Mouse (Mus musculus): Measurements from ENCODE around the gene Hyal1. TPM values are rescaled to one million over a fixed set of nuclear protein-coding genes. Genes with fewer than 3 reads are reported as not detected.

The Hyal1 gene
- total and polyA plus RNA-seq, 3 experiments = 0.40 to 0.59 TPM; not detected in 1

DNA sequence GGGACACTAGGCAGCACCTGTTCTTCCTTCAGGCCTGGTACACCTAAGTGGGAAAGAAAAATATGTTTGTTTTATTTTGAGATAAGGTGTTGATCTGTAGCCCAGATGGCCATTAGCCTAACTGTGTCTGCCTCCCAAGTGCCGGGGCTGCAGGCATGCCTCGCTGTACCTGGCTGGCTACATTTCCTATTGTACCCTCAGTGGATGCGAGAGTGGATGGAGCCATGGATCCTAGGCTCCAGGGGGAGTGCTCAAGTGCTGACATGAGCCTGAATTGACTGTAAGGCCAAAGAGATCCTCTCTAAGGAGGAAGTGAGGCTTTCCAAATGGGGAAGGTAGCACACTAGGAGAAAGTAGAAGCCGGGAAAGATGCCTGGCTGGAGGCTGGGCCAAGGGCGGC is 28.8 kb upstream of the Hyal1 start:
- Histone ChIP-seq H3K4me2 (ENCODE audit: insufficient read depth, low read depth, poor library complexity, severe bottlenecking) (no peak overlapping the region), H3K79me2 (replicated peaks; ENCODE audit: control insufficient read depth, extremely low read depth, insufficient read depth, poor library complexity, severe bottlenecking) (no peaks in the 10 kb centered on the region), H3K4me3 (replicated peaks in 1 of 3; ENCODE audit: low read depth in 2 of 3, low read length in 2 of 3, poor library complexity in 1 of 3) (no peak overlapping the region), H3K36me3 (replicated peaks in 1 of 2; ENCODE audit: control insufficient read depth in 1 of 2, insufficient read depth in 1 of 2, low read length in 1 of 2) (peaks cover 23 to 38% of the 10 kb centered on the region in 2 experiments), H3K27ac (ENCODE audit: insufficient read depth, low read depth) (no peak overlapping the region), H3K27me3 (replicated peaks) (no peaks in the 10 kb centered on the region), H3K4me1 (ENCODE audit: control insufficient read depth in 1 of 2, insufficient read depth in 2 of 2) (peaks cover 3 to 42% of the 10 kb centered on the region in 2 experiments), H3K9me3 (replicated peaks; ENCODE audit: low read length) (no peaks in the 10 kb centered on the region), H3K9ac (ENCODE audit: insufficient read depth, low read depth) (no peak overlapping the region)
- DNase-seq (ENCODE audit: extremely low read depth) = no peak
- in situ Hi-C loops (cut with MboI; ENCODE audit: low pct_ligation_motif_present, low pct_unique_long_range_greater_than_20kb, low sequenced_read_pairs) = no loop called here
- dilution Hi-C loops (cut with MboI; ENCODE audit: extremely low pct_ligation_motif_present, extremely low pct_unique_long_range_greater_than_20kb, low sequenced_read_pairs) = no loop called here
- TF ChIP-seq USF2 (conservative IDR thresholded peaks at IDR 0.05; ENCODE audit: low read depth, low read length) (no peak), GABPA (IDR thresholded peaks at IDR 0.05; ENCODE audit: insufficient replicate concordance, low read depth, low read length) (no peak), ZKSCAN1 (IDR thresholded peaks at IDR 0.05; ENCODE audit: borderline replicate concordance, low read depth, low read length) (no peak), NRF1 (IDR thresholded peaks at IDR 0.05; ENCODE audit: low read depth, low read length) (no peak), NELFE (IDR thresholded peaks at IDR 0.05; ENCODE audit: low read depth, low read length) (no peak), JUN (IDR thresholded peaks at IDR 0.05; ENCODE audit: insufficient read depth, low read depth, low read length) (no peak), MEF2A (IDR thresholded peaks at IDR 0.05; ENCODE audit: borderline replicate concordance, low read depth, low read length) (no peak)

DNA sequence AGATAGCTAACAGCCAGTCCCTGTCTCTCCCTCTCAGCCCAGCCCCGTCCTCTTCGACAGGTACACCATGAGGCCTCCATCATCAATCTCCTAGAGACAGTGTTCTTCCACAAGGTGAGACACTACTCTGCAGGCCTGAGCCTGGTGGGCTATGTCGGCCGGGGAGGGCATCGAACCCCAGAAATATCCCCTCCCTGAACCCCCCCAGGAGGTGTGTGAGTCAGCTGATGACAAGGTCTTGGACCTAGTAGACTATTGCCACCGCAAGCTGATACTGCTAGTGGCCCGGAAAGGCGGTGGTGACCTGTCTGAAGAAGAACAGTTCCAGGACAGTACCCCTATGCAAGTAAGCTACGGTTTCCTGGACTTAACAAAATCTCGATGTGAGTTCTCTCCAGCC is 27.9 kb upstream of the Hyal1 start:
- Histone ChIP-seq H3K9me3 (replicated peaks; ENCODE audit: low read length) (no peaks in the 10 kb centered on the region), H3K4me1 (ENCODE audit: control insufficient read depth in 1 of 2, insufficient read depth in 2 of 2) (peaks cover 5 to 49% of the 10 kb centered on the region in 2 experiments), H3K4me2 (ENCODE audit: insufficient read depth, low read depth, poor library complexity, severe bottlenecking) (no peak overlapping the region), H3K79me2 (replicated peaks; ENCODE audit: control insufficient read depth, extremely low read depth, insufficient read depth, poor library complexity, severe bottlenecking) (no peaks in the 10 kb centered on the region; the same call in 1 of the 2 replicates), H3K27me3 (replicated peaks) (no peaks in the 10 kb centered on the region), H3K9ac (ENCODE audit: insufficient read depth, low read depth) (no peak overlapping the region), H3K4me3 (replicated peaks in 1 of 3; ENCODE audit: low read depth in 2 of 3, low read length in 2 of 3, poor library complexity in 1 of 3) (no peak overlapping the region), H3K27ac (ENCODE audit: insufficient read depth, low read depth) (no peak overlapping the region), H3K36me3 (replicated peaks in 1 of 2; ENCODE audit: control insufficient read depth in 1 of 2, insufficient read depth in 1 of 2, low read length in 1 of 2) (peaks cover 20 to 33% of the 10 kb centered on the region in 2 experiments)
- no peak for DNase-seq (ENCODE audit: extremely low read depth)
- TF ChIP-seq ELF1 (IDR thresholded peaks at IDR 0.05; ENCODE audit: low read depth, low read length) = no peak
- TF ChIP-seq HCFC1 (IDR thresholded peaks at IDR 0.05; ENCODE audit: low read depth, low read length) = no peak
- no peak for TF ChIP-seq E2F4 (IDR thresholded peaks at IDR 0.05; ENCODE audit: insufficient replicate concordance, low read depth, low read length)
- no peak for TF ChIP-seq ZC3H11A (IDR thresholded peaks at IDR 0.05; ENCODE audit: low read depth, low read length)
- TF ChIP-seq MEF2A (IDR thresholded peaks at IDR 0.05; ENCODE audit: borderline replicate concordance, low read depth, low read length) = no peak
- TF ChIP-seq POLR2AphosphoS2 (IDR thresholded peaks at IDR 0.05; ENCODE audit: low read depth, low read length) = no peak
- TF ChIP-seq CHD1 (IDR thresholded peaks at IDR 0.05; ENCODE audit: low read depth, low read length) = no peak
- TF ChIP-seq SIN3A (IDR thresholded peaks at IDR 0.05; ENCODE audit: low read length) = no peak
- TF ChIP-seq MYC (IDR thresholded peaks at IDR 0.05; ENCODE audit: low read depth, low read length) = no peak
- no peak for TF ChIP-seq TBP (conservative IDR thresholded peaks at IDR 0.05; ENCODE audit: low read depth, low read length)
- no peak for TF ChIP-seq TCF12 (IDR thresholded peaks at IDR 0.05; ENCODE audit: low read depth, low read length)
- dilution Hi-C loops (cut with MboI; ENCODE audit: extremely low pct_ligation_motif_present, extremely low pct_unique_long_range_greater_than_20kb, low sequenced_read_pairs) = no loop called here
- in situ Hi-C loops (cut with MboI; ENCODE audit: low pct_ligation_motif_present, low pct_unique_long_range_greater_than_20kb, low sequenced_read_pairs) = no loop called here
